Mouse (Mus musculus): ENCODE results near the gene Dapk3. TPM values are rescaled to one million over a fixed set of nuclear protein-coding genes. Genes with fewer than 3 reads are reported as not detected.
A peak's percentile ranks its signal among the peaks of the same experiment; 100 is the strongest.
"Not testable (repeated sequence)": the region's sequence is repeated elsewhere in the genome, so short reads cannot be mapped to it uniquely, and the experiment has no call there.

Gene Dapk3
- polyA plus RNA-seq, 1 experiment from 2014 or later: 43.3 TPM

GRCm38 (mm10) chr10:81161602-81162317 is 21.0 kb upstream of the Dapk3 start:
- H3K4me1 ChIP-seq (replicated peaks; ENCODE audit: insufficient read depth, low read length): peaks cover 7% of the 10 kb centered on the region
- no peak overlapping the region for H3K4me2 ChIP-seq (ENCODE audit: low read length)
- DNase-seq (ENCODE audit: low spot score) (peak; percentile 49), ATAC-seq (replicated peaks; ENCODE audit: low FRiP score, low read depth) (peak; percentile 31)
- H3K36me3 ChIP-seq (ENCODE audit: insufficient read depth, low read length): peaks cover 33% of the 10 kb centered on the region
- 41% methylated on average over 8 of the region's 8 CpGs for WGBS
- no peak for TF ChIP-seq CTCF (IDR thresholded peaks at IDR 0.05; ENCODE audit: low read depth)
- no peak overlapping the region for H3K9ac ChIP-seq (ENCODE audit: low read depth, low read length)
- H3K4me3 ChIP-seq (replicated peaks; ENCODE audit: low read depth, low read length): no peak overlapping the region
- no peaks in the 10 kb centered on the region for H3K27me3 ChIP-seq (ENCODE audit: insufficient read depth, low read length)
- H3K9me3 ChIP-seq (replicated peaks; ENCODE audit: low read length): no peaks in the 10 kb centered on the region
- 0 out of 2 replicates have a peak overlapping the region, but pooled peaks have one; percentile 25 for H3K27ac ChIP-seq

GRCm38 (mm10) chr10:81162318-81162652 is 20.5 kb upstream of the Dapk3 start:
- ATAC-seq (replicated peaks; ENCODE audit: low FRiP score, low read depth) (peak; percentile 34), DNase-seq (ENCODE audit: low spot score) (no peak)
- peaks cover 11% of the 10 kb centered on the region for H3K4me1 ChIP-seq (replicated peaks; ENCODE audit: insufficient read depth, low read length)
- no peak overlapping the region for H3K27ac ChIP-seq
- TF ChIP-seq CTCF (IDR thresholded peaks at IDR 0.05; ENCODE audit: low read depth): no peak
- H3K36me3 ChIP-seq (ENCODE audit: insufficient read depth, low read length): peaks cover 27% of the 10 kb centered on the region
- no peaks in the 10 kb centered on the region for H3K27me3 ChIP-seq (ENCODE audit: insufficient read depth, low read length)
- H3K4me2 ChIP-seq (ENCODE audit: low read length): no peak overlapping the region
- 55% methylated on average over 2 of the region's 2 CpGs for WGBS
- H3K4me3 ChIP-seq (replicated peaks; ENCODE audit: low read depth, low read length): no peak overlapping the region
- H3K9me3 ChIP-seq (replicated peaks; ENCODE audit: low read length): no peaks in the 10 kb centered on the region
- H3K9ac ChIP-seq (ENCODE audit: low read depth, low read length): no peak overlapping the region

GRCm38 (mm10) chr10:81165118-81165517 is 17.7 kb upstream of the Dapk3 start:
- Histone ChIP-seq H3K9me3 (replicated peaks; ENCODE audit: low read length) (no peaks in the 10 kb centered on the region), H3K9ac (ENCODE audit: low read depth, low read length) (no peak overlapping the region), H3K36me3 (ENCODE audit: insufficient read depth, low read length) (peaks cover 22% of the 10 kb centered on the region; the same call in 1 of the 2 replicates), H3K4me2 (ENCODE audit: low read length) (no peak overlapping the region), H3K27me3 (ENCODE audit: insufficient read depth, low read length) (no peaks in the 10 kb centered on the region), H3K4me3 (replicated peaks; ENCODE audit: low read depth, low read length) (no peak overlapping the region), H3K27ac (no peak overlapping the region), H3K4me1 (replicated peaks; ENCODE audit: insufficient read depth, low read length) (peaks cover 11% of the 10 kb centered on the region)
- 39% methylated on average over 8 of the region's 8 CpGs for WGBS
- DNase-seq (ENCODE audit: low spot score) (no peak), ATAC-seq (replicated peaks; ENCODE audit: low FRiP score, low read depth) (no peak)
- TF ChIP-seq CTCF (IDR thresholded peaks at IDR 0.05; ENCODE audit: low read depth): no peak

- H3K4me2 ChIP-seq (ENCODE audit: low read length): peak within 1 kb of the TSS; percentile 79
- peaks cover 8% of the 10 kb centered on the region for H3K4me1 ChIP-seq (replicated peaks; ENCODE audit: insufficient read depth, low read length)
- 0 out of 2 replicates have a peak, but pooled peaks cover 7% of the 10 kb centered on the region for H3K36me3 ChIP-seq (ENCODE audit: insufficient read depth, low read length)
- H3K27me3 ChIP-seq (ENCODE audit: insufficient read depth, low read length): no peaks in the 10 kb centered on the region
- H3K9me3 ChIP-seq (replicated peaks; ENCODE audit: low read length): no peaks in the 10 kb centered on the region
- TF ChIP-seq CTCF (IDR thresholded peaks at IDR 0.05; ENCODE audit: low read depth): no peak
- WGBS: under 1% methylated on average over 56 of the region's 64 CpGs
- peak within 1 kb of the TSS; percentile 87 for H3K9ac ChIP-seq (ENCODE audit: low read depth, low read length)
- ATAC-seq (replicated peaks; ENCODE audit: low FRiP score, low read depth) (peak; percentile 87), DNase-seq (ENCODE audit: low spot score) (peak; percentile 99)
- peak within 1 kb of the TSS; percentile 91 for H3K4me3 ChIP-seq (replicated peaks; ENCODE audit: low read depth, low read length)
- H3K27ac ChIP-seq: peak within 1 kb of the TSS; percentile 88
Observed at GRCm38 (mm10) chr10:81167200-81168086, 15.4 kb upstream of the Dapk3 start, which contains the start of gene Pias4. Pias4 (minus strand) TSS chr10:81167923.

GRCm38 (mm10) chr10:81168087-81168431 is 14.7 kb upstream of the Dapk3 start:
- ATAC-seq (replicated peaks; ENCODE audit: low FRiP score, low read depth): peak; percentile 41
- 4% methylated on average over 5 of the region's 5 CpGs for WGBS
- H3K9ac ChIP-seq (ENCODE audit: low read depth, low read length): 0 out of 2 replicates have a peak overlapping the region, but pooled peaks have one; percentile 54

GRCm38 (mm10) chr10:81168521-81169244 is 14.1 kb upstream of the Dapk3 start:
- H3K9ac ChIP-seq (ENCODE audit: low read depth, low read length): peak overlapping the region; percentile 54
- H3K27me3 ChIP-seq (ENCODE audit: insufficient read depth, low read length): no peaks in the 10 kb centered on the region
- ATAC-seq (replicated peaks; ENCODE audit: low FRiP score, low read depth) (peak; percentile 48), DNase-seq (ENCODE audit: low spot score) (peak; percentile 94)
- peak overlapping the region; percentile 65 for H3K4me2 ChIP-seq (ENCODE audit: low read length)
- H3K9me3 ChIP-seq (replicated peaks; ENCODE audit: low read length): no peaks in the 10 kb centered on the region
- peak overlapping the region; percentile 37 for H3K4me3 ChIP-seq (replicated peaks; ENCODE audit: low read depth, low read length)
- TF ChIP-seq CTCF (IDR thresholded peaks at IDR 0.05; ENCODE audit: low read depth): no peak
- H3K27ac ChIP-seq: peak overlapping the region; percentile 88
- WGBS: 2% methylated on average over 29 of the region's 29 CpGs
- peaks cover 8% of the 10 kb centered on the region for H3K4me1 ChIP-seq (replicated peaks; ENCODE audit: insufficient read depth, low read length)
- H3K36me3 ChIP-seq (ENCODE audit: insufficient read depth, low read length): 0 out of 2 replicates have a peak, but pooled peaks cover 4% of the 10 kb centered on the region

More at GRCm38 (mm10) chr10:81168087-81168431, 14.7 kb upstream of the Dapk3 start:
- no peaks in the 10 kb centered on the region for H3K27me3 ChIP-seq (ENCODE audit: insufficient read depth, low read length)
- no peak for DNase-seq (ENCODE audit: low spot score)
- H3K4me2 ChIP-seq (ENCODE audit: low read length): peak overlapping the region; percentile 65
- H3K4me1 ChIP-seq (replicated peaks; ENCODE audit: insufficient read depth, low read length): peaks cover 8% of the 10 kb centered on the region
- no peaks in the 10 kb centered on the region for H3K9me3 ChIP-seq (replicated peaks; ENCODE audit: low read length)
- H3K27ac ChIP-seq: peak overlapping the region; percentile 88
- H3K36me3 ChIP-seq (ENCODE audit: insufficient read depth, low read length): 0 out of 2 replicates have a peak, but pooled peaks cover 4% of the 10 kb centered on the region
- H3K4me3 ChIP-seq (replicated peaks; ENCODE audit: low read depth, low read length): peak overlapping the region; percentile 37
- TF ChIP-seq CTCF (IDR thresholded peaks at IDR 0.05; ENCODE audit: low read depth): no peak

GRCm38 (mm10) chr10:81169411-81169900 is 13.3 kb upstream of the Dapk3 start:
- peak; percentile 58 for ATAC-seq (replicated peaks; ENCODE audit: low FRiP score, low read depth)
- 24% methylated on average over 9 of the region's 14 CpGs for WGBS

More at GRCm38 (mm10) chr10:81169411-81169900, 13.3 kb upstream of the Dapk3 start:
- H3K27me3 ChIP-seq (ENCODE audit: insufficient read depth, low read length); H3K9me3 ChIP-seq (replicated peaks; ENCODE audit: low read length); H3K36me3 ChIP-seq (ENCODE audit: insufficient read depth, low read length); H3K4me1 ChIP-seq (replicated peaks; ENCODE audit: insufficient read depth, low read length); H3K4me3 ChIP-seq (replicated peaks; ENCODE audit: low read depth, low read length): not testable (repeated sequence)
- Histone ChIP-seq H3K4me2 (ENCODE audit: low read length) (peak overlapping the region; percentile 34; the same call in 1 of the 2 replicates), H3K9ac (ENCODE audit: low read depth, low read length) (0 out of 2 replicates have a peak overlapping the region, but pooled peaks have one; percentile 23), H3K27ac (peak overlapping the region; percentile 81)
- peak; percentile 60 for DNase-seq (ENCODE audit: low spot score)

All from kidney, postnatal 0 days (tissue).